Mouse (Mus musculus) hindbrain, embryonic 11.5 days (tissue): ENCODE results near the gene Tgfbr3. TPM values are rescaled to one million over a fixed set of nuclear protein-coding genes. Genes with fewer than 3 reads are reported as not detected.

Source experiments
- ATAC-seq: fragments of 200-750 bp; cut with Nextera tagmentation; 2 replicates; pipeline ENCODE4 v1.8.0; 2017; ENCODE audit warnings: mild to moderate bottlenecking, moderate TSS enrichment, moderate library complexity; ENCODE audit not compliant: low FRiP score
- DNase-seq: peaks from one replicate; pipeline ENCODE4 v3.0.0-alpha.2; 2015; ENCODE audit warnings: low spot score
- H3K27ac ChIP-seq: fragments of 300-500 bp; sonication (generic); 2 replicates; pipeline ENCODE4 v1.5.1; 2014; ENCODE audit warnings: mild to moderate bottlenecking, low read depth, low read length
- H3K27me3 ChIP-seq: fragments of 300-500 bp; sonication (generic); 2 replicates; pipeline ENCODE4 v1.6.1; 2014; ENCODE audit warnings: mild to moderate bottlenecking, low read length, moderate library complexity, mixed read lengths; ENCODE audit not compliant: control insufficient read depth, insufficient read depth
- H3K36me3 ChIP-seq: fragments of 300-500 bp; sonication (generic); 2 replicates; pipeline ENCODE4 v1.6.1; 2014; ENCODE audit warnings: mild to moderate bottlenecking, low read length, moderate library complexity, mixed read lengths; ENCODE audit not compliant: control insufficient read depth, insufficient read depth
- H3K4me1 ChIP-seq: fragments of 300-500 bp; sonication (generic); replicated peaks from 2 replicates; pipeline ENCODE4 v1.6.1; 2014; ENCODE audit warnings: low read length, mixed read lengths; ENCODE audit not compliant: control insufficient read depth, insufficient read depth
- H3K4me2 ChIP-seq: fragments of 300-500 bp; sonication (generic); replicated peaks from 2 replicates; pipeline ENCODE4 v1.6.1; 2014; ENCODE audit warnings: mild to moderate bottlenecking, low read depth, low read length
- H3K4me3 ChIP-seq: fragments of 300-500 bp; sonication (generic); 2 replicates; pipeline ENCODE4 v1.5.1; 2014; ENCODE audit warnings: low read depth, low read length
- H3K9ac ChIP-seq: fragments of 300-500 bp; sonication (generic); 2 replicates; pipeline ENCODE4 v1.6.1; 2014; ENCODE audit warnings: low read depth, low read length
- H3K9me3 ChIP-seq: fragments of 300-500 bp; sonication (generic); 2 replicates; pipeline ENCODE4 v1.6.1; 2016; ENCODE audit warnings: low read length; ENCODE audit not compliant: control insufficient read depth
- WGBS: fragments of 180-500 bp; shearing (Covaris S2); extraction: QIAGEN DNeasy Blood & Tissue Kit; methylation state at CpG from one replicate; pipeline ENCODE4 v1.1.7; 2014; 5-methylcytosine and 5-hydroxymethylcytosine counted together
- polyA plus RNA-seq: library from polyadenylated mRNA; unstranded; fragments of >200 nt; fragmentation: Nextera tagmentation; extraction: Ambion mirVana; gene quantifications from 2 replicates; pipeline ENCODE4 v1.2.1, GENCODE M21; 2014

Gene Tgfbr3
- polyA plus RNA-seq, 1 experiment from 2014 or later: 9.6 TPM

- H3K27me3 ChIP-seq: no peaks in the 10 kb centered on the region
- H3K4me2 ChIP-seq: no peak overlapping the region
- no peaks in the 10 kb centered on the region for H3K36me3 ChIP-seq
- H3K9me3 ChIP-seq: no peaks in the 10 kb centered on the region
- no peaks in the 10 kb centered on the region for H3K4me1 ChIP-seq
- DNase-seq (no peak), ATAC-seq (no peak)
- no peak overlapping the region for H3K9ac ChIP-seq
- WGBS: 41% methylated on average over 9 of the region's 9 CpGs
- no peak overlapping the region for H3K4me3 ChIP-seq
- H3K27ac ChIP-seq: no peak overlapping the region
Observed at GRCm38 (mm10) chr5:107296512-107297322, 7.3 kb upstream of the Tgfbr3 start.

GRCm38 (mm10) chr5:107295817-107296511 is 6.5 kb upstream of the Tgfbr3 start:
- Histone ChIP-seq H3K9me3 (no peaks in the 10 kb centered on the region), H3K4me2 (no peak overlapping the region), H3K4me3 (no peak overlapping the region), H3K27ac (no peak overlapping the region), H3K9ac (no peak overlapping the region), H3K4me1 (no peaks in the 10 kb centered on the region), H3K36me3 (no peaks in the 10 kb centered on the region), H3K27me3 (no peaks in the 10 kb centered on the region)
- DNase-seq (no peak), ATAC-seq (no peak)
- WGBS: 72% methylated on average over 16 of the region's 16 CpGs

GRCm38 (mm10) chr5:107295061-107295816 is 5.8 kb upstream of the Tgfbr3 start:
- H3K27ac ChIP-seq: no peak overlapping the region
- 75% methylated on average over 8 of the region's 8 CpGs for WGBS
- H3K4me1 ChIP-seq: no peaks in the 10 kb centered on the region
- no peaks in the 10 kb centered on the region for H3K9me3 ChIP-seq
- no peak overlapping the region for H3K4me3 ChIP-seq
- H3K4me2 ChIP-seq: no peak overlapping the region
- H3K36me3 ChIP-seq: no peaks in the 10 kb centered on the region
- no peak for DNase-seq
- no peaks in the 10 kb centered on the region for H3K27me3 ChIP-seq
- H3K9ac ChIP-seq: no peak overlapping the region
- no peak for ATAC-seq

GRCm38 (mm10) chr5:107294041-107294440 is 4.6 kb upstream of the Tgfbr3 start:
- no peak overlapping the region for H3K4me2 ChIP-seq
- H3K9me3 ChIP-seq: no peaks in the 10 kb centered on the region
- no peaks in the 10 kb centered on the region for H3K4me1 ChIP-seq
- ATAC-seq (no peak), DNase-seq (no peak)
- no peaks in the 10 kb centered on the region for H3K36me3 ChIP-seq
- no peak overlapping the region for H3K4me3 ChIP-seq
- no peak overlapping the region for H3K27ac ChIP-seq
- 84% methylated on average over 4 of the region's 4 CpGs for WGBS
- no peaks in the 10 kb centered on the region for H3K27me3 ChIP-seq
- no peak overlapping the region for H3K9ac ChIP-seq

- DNase-seq (peak; percentile 20), ATAC-seq (no peak)
- Histone ChIP-seq H3K4me2 (peak overlapping the region; percentile 100), H3K4me3 (peak overlapping the region; percentile 76), H3K4me1 (no peaks in the 10 kb centered on the region), H3K9ac (peak overlapping the region; percentile 12; the same call in 1 of the 2 replicates), H3K27ac (no peak overlapping the region), H3K9me3 (no peaks in the 10 kb centered on the region), H3K27me3 (peaks cover 11% of the 10 kb centered on the region), H3K36me3 (no peaks in the 10 kb centered on the region)
- 36% methylated on average over 8 of the region's 8 CpGs for WGBS
Observed at GRCm38 (mm10) chr5:107289986-107290385, 557 bp upstream of the Tgfbr3 start.

- Histone ChIP-seq H3K4me1 (no peaks in the 10 kb centered on the region), H3K27me3 (peaks cover 11% of the 10 kb centered on the region), H3K4me3 (peak overlapping the region; percentile 76), H3K4me2 (peak overlapping the region; percentile 100), H3K9me3 (no peaks in the 10 kb centered on the region), H3K9ac (peak overlapping the region; percentile 74), H3K36me3 (no peaks in the 10 kb centered on the region), H3K27ac (peak overlapping the region; percentile 70; the same call in 1 of the 2 replicates)
- peak; percentile 66 for DNase-seq
- WGBS: under 1% methylated on average over 62 of the region's 62 CpGs
- peak; percentile 43 for ATAC-seq
Observed at GRCm38 (mm10) chr5:107288427-107289233, 799 bp downstream of the Tgfbr3 start.

GRCm38 (mm10) chr5:107287908-107288267 is 1.5 kb downstream of the Tgfbr3 start:
- H3K9me3 ChIP-seq: no peaks in the 10 kb centered on the region
- peak overlapping the region; percentile 76 for H3K4me3 ChIP-seq
- WGBS: 52% methylated on average over 5 of the region's 5 CpGs
- H3K9ac ChIP-seq: no peak overlapping the region
- H3K4me1 ChIP-seq: no peaks in the 10 kb centered on the region
- DNase-seq: peak; percentile 25
- ATAC-seq: no peak
- peaks cover 11% of the 10 kb centered on the region for H3K27me3 ChIP-seq
- H3K27ac ChIP-seq: no peak overlapping the region
- H3K36me3 ChIP-seq: no peaks in the 10 kb centered on the region
- peak overlapping the region; percentile 100 for H3K4me2 ChIP-seq

- H3K4me3 ChIP-seq: no peak overlapping the region
- peaks cover 11% of the 10 kb centered on the region for H3K27me3 ChIP-seq
- no peaks in the 10 kb centered on the region for H3K4me1 ChIP-seq
- no peaks in the 10 kb centered on the region for H3K9me3 ChIP-seq
- H3K4me2 ChIP-seq: no peak overlapping the region
- DNase-seq: peak; percentile 83
- H3K9ac ChIP-seq: no peak overlapping the region
- ATAC-seq: no peak
- H3K36me3 ChIP-seq: no peaks in the 10 kb centered on the region
- WGBS: 28% methylated on average over 6 of the region's 6 CpGs
- no peak overlapping the region for H3K27ac ChIP-seq
Observed at GRCm38 (mm10) chr5:107287254-107287907, 2.0 kb downstream of the Tgfbr3 start.
